Mouse (Mus musculus): Measurements from ENCODE around the gene Rrnad1.

GRCm38 (mm10) chr3:87974381-87974987 is 44.0 kb upstream of the Rrnad1 start:
- no peak for TF ChIP-seq CTCF (IDR thresholded peaks at IDR 0.05; ENCODE audit: low read depth, low read length)
- no peak for TF ChIP-seq POLR2A (IDR thresholded peaks at IDR 0.05; ENCODE audit: borderline replicate concordance, low read depth, low read length)

Measured in bone marrow macrophage, adult 2 months (primary cell).